Mouse (Mus musculus): ENCODE measurements around the gene Hcn3. TPM values are rescaled to one million over a fixed set of nuclear protein-coding genes. Genes with fewer than 3 reads are reported as not detected.

Gene Hcn3
- total and polyA plus RNA-seq, 2 experiments from 2014 or later = 38.1 to 85.7 TPM

GRCm38 (mm10) chr3:89202253-89203141 is 42.5 kb upstream of the Hcn3 start, which contains the start of gene Gba:
Gene Gba (plus strand): TSS chr3:89202928.
- Histone ChIP-seq H3K4me2 (ENCODE audit: low read depth, low read length) (peak within 1 kb of the TSS; percentile 83), H3K9me3 (ENCODE audit: low read length) (no peaks in the 10 kb centered on the region), H3K4me1 (ENCODE audit: insufficient read depth, low read length) (peaks cover 5% of the 10 kb centered on the region; the same call in 1 of the 2 replicates), H3K9ac (replicated peaks; ENCODE audit: low read length) (peak within 1 kb of the TSS; percentile 62), H3K4me3 (ENCODE audit: low read length) (peak within 1 kb of the TSS; percentile 54), H3K27me3 (ENCODE audit: insufficient read depth, low read length) (no peaks in the 10 kb centered on the region), H3K27ac (peak within 1 kb of the TSS; percentile 67), H3K36me3 (ENCODE audit: insufficient read depth, low read length) (peaks cover 20% of the 10 kb centered on the region)
- 25% methylated on average over 13 of the region's 13 CpGs for WGBS
- TF ChIP-seq CTCF (IDR thresholded peaks at IDR 0.05; ENCODE audit: low read depth) = no peak
- ATAC-seq = peak; percentile 91
- DNase-seq (ENCODE audit: low spot score) = peak; percentile 95

DNA sequence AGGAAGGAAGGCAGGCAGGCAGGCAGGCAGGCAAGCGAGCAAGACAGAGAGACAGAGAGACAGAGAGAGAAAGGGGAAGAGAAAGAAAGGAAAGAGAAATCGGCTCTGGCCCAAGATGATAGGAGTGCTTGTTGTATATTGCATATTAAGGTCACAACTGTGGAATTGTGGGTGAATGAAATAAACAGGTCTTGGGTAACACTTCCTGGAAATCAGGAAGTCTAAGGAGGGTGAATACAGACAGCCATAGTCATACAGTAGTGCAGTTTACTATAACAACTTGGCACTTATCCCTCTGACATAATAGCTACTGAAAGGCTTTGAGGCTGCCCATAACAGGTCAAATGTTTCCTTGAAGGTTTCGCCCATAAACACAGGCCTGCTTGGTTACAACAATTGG is 39.8 kb upstream of the Hcn3 start:
- Histone ChIP-seq H3K36me3 (ENCODE audit: insufficient read depth, low read length) (no peaks in the 10 kb centered on the region), H3K9ac (replicated peaks; ENCODE audit: low read length) (no peak overlapping the region), H3K4me2 (ENCODE audit: low read depth, low read length) (no peak overlapping the region), H3K4me3 (ENCODE audit: low read length) (no peak overlapping the region), H3K9me3 (ENCODE audit: low read length) (no peaks in the 10 kb centered on the region), H3K4me1 (ENCODE audit: insufficient read depth, low read length) (peaks cover 12% of the 10 kb centered on the region; the same call in 1 of the 2 replicates), H3K27me3 (ENCODE audit: insufficient read depth, low read length) (no peaks in the 10 kb centered on the region), H3K27ac (no peak overlapping the region)
- ATAC-seq (no peak), DNase-seq (ENCODE audit: low spot score) (no peak)
- TF ChIP-seq CTCF (IDR thresholded peaks at IDR 0.05; ENCODE audit: low read depth) = no peak
- 75% methylated on average over 3 of the region's 3 CpGs for WGBS

GRCm38 (mm10) chr3:89195979-89196877 is 36.2 kb upstream of the Hcn3 start:
- Histone ChIP-seq H3K4me3 (ENCODE audit: low read length) (peak overlapping the region; percentile 40), H3K9ac (replicated peaks; ENCODE audit: low read length) (peak overlapping the region; percentile 50), H3K4me1 (ENCODE audit: insufficient read depth, low read length) (peaks cover 7% of the 10 kb centered on the region; the same call in 1 of the 2 replicates), H3K36me3 (ENCODE audit: insufficient read depth, low read length) (no peaks in the 10 kb centered on the region), H3K27ac (peak overlapping the region; percentile 81), H3K9me3 (ENCODE audit: low read length) (no peaks in the 10 kb centered on the region), H3K4me2 (ENCODE audit: low read depth, low read length) (peak overlapping the region; percentile 64), H3K27me3 (ENCODE audit: insufficient read depth, low read length) (no peaks in the 10 kb centered on the region)
- WGBS = 5% methylated on average over 33 of the region's 33 CpGs
- peak; percentile 62 for TF ChIP-seq CTCF (IDR thresholded peaks at IDR 0.05; ENCODE audit: low read depth)
- DNase-seq (ENCODE audit: low spot score) (peak; percentile 93), ATAC-seq (peak; percentile 97)

DNA sequence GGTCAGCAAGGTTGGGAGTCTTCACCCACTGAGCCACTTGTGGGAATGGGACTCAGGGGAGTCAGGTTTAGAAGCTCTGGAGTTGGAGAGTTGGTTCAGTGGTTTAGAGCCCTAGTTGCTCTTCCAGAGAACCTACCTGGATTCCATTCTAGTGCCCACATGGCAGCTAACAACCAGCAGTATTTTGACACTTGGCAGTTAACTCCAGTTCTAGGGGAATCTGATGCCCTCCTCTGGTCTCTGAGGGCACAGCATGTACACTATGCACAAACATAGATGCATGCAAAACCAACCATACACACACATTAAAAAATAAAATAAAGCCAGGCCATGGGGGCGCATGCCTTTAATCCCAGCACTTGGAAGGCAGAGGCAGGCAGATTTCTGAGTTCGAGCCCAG is 33.9 kb upstream of the Hcn3 start:
- Histone ChIP-seq H3K9ac (replicated peaks; ENCODE audit: low read length) (no peak overlapping the region), H3K9me3 (ENCODE audit: low read length) (no peaks in the 10 kb centered on the region), H3K36me3 (ENCODE audit: insufficient read depth, low read length) (no peaks in the 10 kb centered on the region), H3K4me3 (ENCODE audit: low read length) (no peak overlapping the region), H3K4me2 (ENCODE audit: low read depth, low read length) (no peak overlapping the region), H3K27me3 (ENCODE audit: insufficient read depth, low read length) (no peaks in the 10 kb centered on the region), H3K4me1 (ENCODE audit: insufficient read depth, low read length) (peaks cover 7% of the 10 kb centered on the region; the same call in 1 of the 2 replicates), H3K27ac (no peak overlapping the region)
- 95% methylated on average over 2 of the region's 2 CpGs for WGBS
- no peak for ATAC-seq
- DNase-seq (ENCODE audit: low spot score) = no peak
- TF ChIP-seq CTCF (IDR thresholded peaks at IDR 0.05; ENCODE audit: low read depth) = peak; percentile 48

DNA sequence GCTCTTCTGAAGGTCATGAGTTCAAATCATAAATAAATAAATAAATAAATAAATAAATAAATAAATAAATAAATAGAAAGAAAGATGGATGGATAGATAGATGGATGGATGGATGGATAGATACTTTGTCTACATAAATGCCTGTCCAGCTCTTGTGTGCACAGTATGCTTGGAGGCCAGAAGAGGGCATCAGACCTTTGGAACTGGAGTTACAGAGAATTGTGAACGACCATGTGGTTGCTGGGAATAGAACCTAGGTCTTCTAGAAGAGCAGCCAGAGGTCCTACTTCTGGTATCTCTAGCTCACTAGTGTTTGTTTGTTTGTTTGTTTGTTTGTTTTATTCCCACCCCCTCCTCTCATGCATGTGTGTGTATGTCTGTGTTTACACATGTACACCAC is 33.4 kb upstream of the Hcn3 start:
- Histone ChIP-seq H3K9ac (replicated peaks; ENCODE audit: low read length) (no peak overlapping the region), H3K9me3 (ENCODE audit: low read length) (no peaks in the 10 kb centered on the region), H3K4me1 (ENCODE audit: insufficient read depth, low read length) (peaks cover 7% of the 10 kb centered on the region; the same call in 1 of the 2 replicates), H3K27ac (no peak overlapping the region), H3K36me3 (ENCODE audit: insufficient read depth, low read length) (no peaks in the 10 kb centered on the region), H3K4me3 (ENCODE audit: low read length) (no peak overlapping the region), H3K27me3 (ENCODE audit: insufficient read depth, low read length) (no peaks in the 10 kb centered on the region), H3K4me2 (ENCODE audit: low read depth, low read length) (no peak overlapping the region)
- ATAC-seq = no peak
- WGBS = 86% methylated on average over 1 of the region's 1 CpGs
- no peak for DNase-seq (ENCODE audit: low spot score)
- 0 out of 2 replicates have a peak, but pooled peaks have one; percentile 6 for TF ChIP-seq CTCF (IDR thresholded peaks at IDR 0.05; ENCODE audit: low read depth)

DNA sequence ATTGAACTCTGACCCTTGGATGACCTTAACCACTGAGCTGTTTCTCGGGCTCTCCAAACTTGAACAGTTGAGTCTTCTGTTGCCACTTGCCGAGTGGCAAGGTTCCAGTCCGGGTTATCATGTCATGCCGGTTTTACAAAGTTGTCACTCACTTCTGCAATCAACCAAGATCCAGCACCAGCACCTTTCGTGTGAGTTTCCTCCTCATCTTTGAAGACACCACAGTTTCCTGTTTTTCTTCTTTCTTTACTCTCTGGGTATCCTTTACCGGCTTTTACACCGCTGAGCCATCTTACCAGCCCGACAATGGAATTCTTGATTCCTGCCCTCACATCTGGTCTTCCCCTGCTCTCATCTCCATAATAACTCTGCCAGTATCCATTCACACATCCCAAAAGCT is 30.4 kb upstream of the Hcn3 start:
- Histone ChIP-seq H3K27ac (no peak overlapping the region), H3K36me3 (ENCODE audit: insufficient read depth, low read length) (no peaks in the 10 kb centered on the region), H3K9me3 (ENCODE audit: low read length) (no peaks in the 10 kb centered on the region), H3K4me2 (ENCODE audit: low read depth, low read length) (no peak overlapping the region), H3K27me3 (ENCODE audit: insufficient read depth, low read length) (no peaks in the 10 kb centered on the region), H3K9ac (replicated peaks; ENCODE audit: low read length) (no peak overlapping the region), H3K4me1 (ENCODE audit: insufficient read depth, low read length) (no peaks in the 10 kb centered on the region), H3K4me3 (ENCODE audit: low read length) (no peak overlapping the region)
- no peak for ATAC-seq
- WGBS = 81% methylated on average over 8 of the region's 8 CpGs
- no peak for TF ChIP-seq CTCF (IDR thresholded peaks at IDR 0.05; ENCODE audit: low read depth)
- DNase-seq (ENCODE audit: low spot score) = no peak
